Mouse (Mus musculus) stomach, embryonic 14.5 days (tissue): Measurements from ENCODE around the gene H2-Eb1. TPM values are rescaled to one million over a fixed set of nuclear protein-coding genes. Genes with fewer than 3 reads are reported as not detected.

Experiments used
- ATAC-seq: fragments of 200-750 bp; cut with Nextera tagmentation; 2 replicates; pipeline ENCODE4 v1.8.0; 2017; ENCODE audit warnings: low read depth, moderate TSS enrichment; ENCODE audit not compliant: insufficient number of reproducible peaks, insufficient read depth, low FRiP score
- H3K27ac ChIP-seq: fragments of 300-500 bp; sonication (generic); 2 replicates; pipeline ENCODE4 v1.5.1; 2014; ENCODE audit warnings: mild to moderate bottlenecking, low read length, moderate library complexity, mixed read lengths
- H3K27me3 ChIP-seq: fragments of 300-500 bp; sonication (generic); 2 replicates; pipeline ENCODE4 v1.6.1; 2014; ENCODE audit warnings: low read length, control low read depth, mixed read lengths; ENCODE audit not compliant: control insufficient read depth, insufficient read depth
- H3K36me3 ChIP-seq: fragments of 300-500 bp; sonication (generic); 2 replicates; pipeline ENCODE4 v1.6.1; 2014; ENCODE audit warnings: mild to moderate bottlenecking, control low read depth, low read length, moderate library complexity, mixed read lengths; ENCODE audit not compliant: control insufficient read depth, insufficient read depth
- H3K4me1 ChIP-seq: fragments of 300-500 bp; sonication (generic); 2 replicates; pipeline ENCODE4 v1.6.1; 2014; ENCODE audit warnings: low read length, control low read depth, mixed read lengths; ENCODE audit not compliant: control insufficient read depth, insufficient read depth
- H3K4me2 ChIP-seq: fragments of 300-500 bp; sonication (generic); replicated peaks from 2 replicates; pipeline ENCODE4 v1.6.1; 2014; ENCODE audit warnings: low read depth, low read length, control low read depth
- H3K4me3 ChIP-seq: fragments of 300-500 bp; sonication (generic); 2 replicates; pipeline ENCODE4 v1.5.1; 2014; ENCODE audit warnings: low read depth, low read length, control low read depth
- H3K9ac ChIP-seq: fragments of 300-500 bp; sonication (generic); replicated peaks from 2 replicates; pipeline ENCODE4 v1.6.1; 2014; ENCODE audit warnings: low read depth, mild to moderate bottlenecking, control low read depth, low read length, moderate library complexity, mixed read lengths
- H3K9me3 ChIP-seq: fragments of 300-500 bp; sonication (generic); 2 replicates; pipeline ENCODE4 v1.6.1; 2016; ENCODE audit warnings: low read depth, low read length, control low read depth; ENCODE audit not compliant: control insufficient read depth
- WGBS: fragments of 180-500 bp; shearing (Covaris S2); extraction: QIAGEN DNeasy Blood & Tissue Kit; methylation state at CpG from one replicate; pipeline ENCODE4 v1.1.7; 2014; 5-methylcytosine and 5-hydroxymethylcytosine counted together
- polyA plus RNA-seq: library from polyadenylated mRNA; unstranded; fragments of >200 nt; fragmentation: Nextera tagmentation; extraction: Ambion mirVana; gene quantifications from 2 replicates; pipeline ENCODE4 v1.2.1, GENCODE M21; 2014

The H2-Eb1 gene
- polyA plus RNA-seq, 1 experiment from 2014 or later = 2.8 TPM

GRCm38 (mm10) chr17:34362954-34363546 lies 57.4 kb downstream of the H2-Eb1 start:
- H3K4me2 ChIP-seq = no peak overlapping the region
- no peak overlapping the region for H3K9ac ChIP-seq
- ATAC-seq = no peak
- no peaks in the 10 kb centered on the region for H3K27me3 ChIP-seq
- H3K9me3 ChIP-seq = no peaks in the 10 kb centered on the region
- no peaks in the 10 kb centered on the region for H3K36me3 ChIP-seq
- no peak overlapping the region for H3K4me3 ChIP-seq
- no peaks in the 10 kb centered on the region for H3K4me1 ChIP-seq
- WGBS = 82% methylated on average over 15 of the region's 15 CpGs
- H3K27ac ChIP-seq = no peak overlapping the region

GRCm38 (mm10) chr17:34363676-34364310 lies 58.1 kb downstream of the H2-Eb1 start:
- H3K4me2 ChIP-seq = no peak overlapping the region
- no peaks in the 10 kb centered on the region for H3K27me3 ChIP-seq
- H3K4me1 ChIP-seq = no peaks in the 10 kb centered on the region
- no peak overlapping the region for H3K27ac ChIP-seq
- no peaks in the 10 kb centered on the region for H3K36me3 ChIP-seq
- no peak for ATAC-seq
- no peaks in the 10 kb centered on the region for H3K9me3 ChIP-seq
- no peak overlapping the region for H3K4me3 ChIP-seq
- WGBS = 92% methylated on average over 3 of the region's 3 CpGs
- H3K9ac ChIP-seq = no peak overlapping the region

GRCm38 (mm10) chr17:34365031-34365430 lies 59.4 kb downstream of the H2-Eb1 start:
- Histone ChIP-seq H3K27ac (no peak overlapping the region), H3K4me2 (no peak overlapping the region), H3K4me1 (no peaks in the 10 kb centered on the region), H3K4me3 (no peak overlapping the region), H3K27me3 (no peaks in the 10 kb centered on the region), H3K36me3 (no peaks in the 10 kb centered on the region), H3K9ac (no peak overlapping the region), H3K9me3 (no peaks in the 10 kb centered on the region)
- 74% methylated on average over 10 of the region's 10 CpGs for WGBS
- ATAC-seq = no peak

Other genes starting within 250 kb of the H2-Eb1 start
- 0.65 and 1.1 TPM in 2 replicates for gene H2-Oa, start 213.5 kb upstream of the H2-Eb1 start, polyA plus RNA-seq
- gene H2-DMa, start 186.3 kb upstream of the H2-Eb1 start, polyA plus RNA-seq = 11.9 and 15.1 TPM in 2 replicates
- 150 and 152 TPM in 2 replicates for gene Brd2, start 183.2 kb upstream of the H2-Eb1 start, polyA plus RNA-seq
- gene H2-DMb2, start 162.6 kb upstream of the H2-Eb1 start, polyA plus RNA-seq = 0.35 and 0.38 TPM in 2 replicates
- gene H2-DMb1, start 152.8 kb upstream of the H2-Eb1 start, polyA plus RNA-seq = 1.4 and 1.6 TPM in 2 replicates
- 5.2 and 7.2 TPM in 2 replicates for gene Tap1, start 118.3 kb upstream of the H2-Eb1 start, polyA plus RNA-seq
- 3.4 and 4.4 TPM in 2 replicates for gene Psmb9, start 118.1 kb upstream of the H2-Eb1 start, polyA plus RNA-seq
- gene Psmb8, start 108.1 kb upstream of the H2-Eb1 start, polyA plus RNA-seq = 5.9 and 8.3 TPM in 2 replicates
- 1.6 and 2.4 TPM in 2 replicates for gene Tap2, start 102.3 kb upstream of the H2-Eb1 start, polyA plus RNA-seq
- gene H2-Ob, start 67.0 kb upstream of the H2-Eb1 start, polyA plus RNA-seq = 0.54 TPM in 1 of 2 replicates, not detected in the other
- gene H2-Ab1, start 48.2 kb upstream of the H2-Eb1 start, polyA plus RNA-seq = 9.4 and 12.6 TPM in 2 replicates
- 3.0 and 4.4 TPM in 2 replicates for gene H2-Aa, start 18.0 kb upstream of the H2-Eb1 start, polyA plus RNA-seq
- not detected in 2 replicates for gene H2-Eb2, start 19.8 kb downstream of the H2-Eb1 start, polyA plus RNA-seq
- gene Btnl2, start 49.0 kb downstream of the H2-Eb1 start, polyA plus RNA-seq = 0.10 and 0.13 TPM in 2 replicates
- gene Btnl1, start 71.3 kb downstream of the H2-Eb1 start, polyA plus RNA-seq = not detected in 2 replicates
- 0.85 and 1.2 TPM in 2 replicates for gene BC051142, start 93.0 kb downstream of the H2-Eb1 start, polyA plus RNA-seq
- 0.18 TPM in 1 of 2 replicates, not detected in the other for gene Btnl4, start 171.5 kb downstream of the H2-Eb1 start, polyA plus RNA-seq
- gene Btnl6, start 211.5 kb downstream of the H2-Eb1 start, polyA plus RNA-seq = not detected in 2 replicates